Mouse (Mus musculus): ENCODE data around the gene Tom1l2. TPM values are rescaled to one million over a fixed set of nuclear protein-coding genes. Genes with fewer than 3 reads are reported as not detected.
A peak's percentile ranks its signal among the peaks of the same experiment; 100 is the strongest.

Tom1l2 gene
- total RNA-seq, 1 experiment from 2014 or later, result 95.4 TPM

- DNase-seq, result no peak
Observed at GRCm38 (mm10) chr11:60264651-60265050, 88.1 kb downstream of the Tom1l2 start.

GRCm38 (mm10) chr11:60262396-60262795 lies 90.3 kb downstream of the Tom1l2 start:
- no peak for DNase-seq

GRCm38 (mm10) chr11:60260743-60261142 lies 92.0 kb downstream of the Tom1l2 start:
- no peak for DNase-seq

GRCm38 (mm10) chr11:60257696-60258095 lies 95.0 kb downstream of the Tom1l2 start:
- no peak for DNase-seq

GRCm38 (mm10) chr11:60256713-60257112 lies 96.0 kb downstream of the Tom1l2 start:
- DNase-seq, result no peak

GRCm38 (mm10) chr11:60256176-60256681 lies 96.5 kb downstream of the Tom1l2 start:
- DNase-seq, result peak; percentile 37

- DNase-seq, result no peak
Observed at GRCm38 (mm10) chr11:60255639-60256038, 97.1 kb downstream of the Tom1l2 start.

GRCm38 (mm10) chr11:60255181-60255580 lies 97.5 kb downstream of the Tom1l2 start:
- DNase-seq, result no peak

GRCm38 (mm10) chr11:60254308-60254707 lies 98.4 kb downstream of the Tom1l2 start:
- peak; percentile 46 for DNase-seq

- DNase-seq, result peak; percentile 46
Observed at GRCm38 (mm10) chr11:60253546-60253945, 99.2 kb downstream of the Tom1l2 start.

- DNase-seq, result peak; percentile 40
Observed at GRCm38 (mm10) chr11:60250971-60251643, 101.6 kb downstream of the Tom1l2 start.

GRCm38 (mm10) chr11:60249885-60250284 lies 102.8 kb downstream of the Tom1l2 start:
- DNase-seq, result no peak

GRCm38 (mm10) chr11:60248596-60249404 lies 103.9 kb downstream of the Tom1l2 start:
- DNase-seq, result no peak

- no peak for DNase-seq
Observed at GRCm38 (mm10) chr11:60247753-60248550, 104.8 kb downstream of the Tom1l2 start.

- DNase-seq, result no peak
Observed at GRCm38 (mm10) chr11:60246077-60246476, 106.6 kb downstream of the Tom1l2 start.

GRCm38 (mm10) chr11:60244503-60245143 lies 108.1 kb downstream of the Tom1l2 start:
- no peak for DNase-seq

- no peak for DNase-seq
Observed at GRCm38 (mm10) chr11:60240509-60240908, 112.2 kb downstream of the Tom1l2 start.

GRCm38 (mm10) chr11:60235351-60235750 lies 117.4 kb downstream of the Tom1l2 start:
- DNase-seq, result no peak

- no peak for DNase-seq
Observed at GRCm38 (mm10) chr11:60233235-60233634, 119.5 kb downstream of the Tom1l2 start.

- DNase-seq, result no peak
Observed at GRCm38 (mm10) chr11:60232441-60233058, 120.2 kb downstream of the Tom1l2 start.

- DNase-seq, result no peak
Observed at GRCm38 (mm10) chr11:60231951-60232350, 120.8 kb downstream of the Tom1l2 start.

GRCm38 (mm10) chr11:60231326-60231725 lies 121.4 kb downstream of the Tom1l2 start:
- DNase-seq, result no peak
